Mouse (Mus musculus) neural tube, embryonic 11.5 days (tissue): ENCODE data around the gene Thada. TPM values are rescaled to one million over a fixed set of nuclear protein-coding genes. Genes with fewer than 3 reads are reported as not detected.

Source experiments
- ATAC-seq: fragments of 200-750 bp; cut with Nextera tagmentation; 2 replicates; pipeline ENCODE4 v1.8.0; 2017; ENCODE audit warnings: moderate number of reproducible peaks, mild to moderate bottlenecking, moderate TSS enrichment, moderate library complexity; ENCODE audit not compliant: insufficient read depth, low FRiP score, low TSS enrichment
- DNase-seq: peaks from one replicate; pipeline ENCODE4 v3.0.0-alpha.2; 2015; ENCODE audit warnings: low spot score
- H3K27ac ChIP-seq: fragments of 300-500 bp; sonication (generic); 2 replicates; pipeline ENCODE4 v1.5.1; 2014; ENCODE audit warnings: low read depth, mild to moderate bottlenecking, low read length
- H3K27me3 ChIP-seq: fragments of 300-500 bp; sonication (generic); 2 replicates; pipeline ENCODE4 v1.6.1; 2014; ENCODE audit warnings: mild to moderate bottlenecking, low read length, mixed read lengths; ENCODE audit not compliant: control insufficient read depth, insufficient read depth
- H3K36me3 ChIP-seq: fragments of 300-500 bp; sonication (generic); 2 replicates; pipeline ENCODE4 v1.6.1; 2014; ENCODE audit warnings: mild to moderate bottlenecking, low read length, moderate library complexity, mixed read lengths; ENCODE audit not compliant: control insufficient read depth, insufficient read depth
- H3K4me1 ChIP-seq: fragments of 300-500 bp; sonication (generic); 2 replicates; pipeline ENCODE4 v1.6.1; 2014; ENCODE audit warnings: low read length, mixed read lengths; ENCODE audit not compliant: control insufficient read depth, insufficient read depth
- H3K4me2 ChIP-seq: fragments of 300-500 bp; sonication (generic); 2 replicates; pipeline ENCODE4 v1.6.1; 2014; ENCODE audit warnings: low read depth, mild to moderate bottlenecking, moderate library complexity
- H3K4me3 ChIP-seq: fragments of 300-500 bp; sonication (generic); 2 replicates; pipeline ENCODE4 v1.5.1; 2014; ENCODE audit warnings: low read depth, low read length
- H3K9ac ChIP-seq: fragments of 300-500 bp; sonication (generic); 2 replicates; pipeline ENCODE4 v1.6.1; 2014; ENCODE audit warnings: mild to moderate bottlenecking, low read length
- H3K9me3 ChIP-seq: fragments of 300-500 bp; sonication (generic); 2 replicates; pipeline ENCODE4 v1.6.1; 2016; ENCODE audit warnings: low read length; ENCODE audit not compliant: control insufficient read depth
- WGBS: fragments of 180-500 bp; shearing (Covaris S2); extraction: QIAGEN DNeasy Blood & Tissue Kit; methylation state at CpG from one replicate; pipeline ENCODE4 v1.1.7; 2014; 5-methylcytosine and 5-hydroxymethylcytosine counted together
- polyA plus RNA-seq: library from polyadenylated mRNA; unstranded; fragments of >200 nt; fragmentation: Nextera tagmentation; extraction: Ambion mirVana; gene quantifications from 2 replicates; pipeline ENCODE4 v1.2.1, GENCODE M21; 2014

The Thada gene
- polyA plus RNA-seq, 1 experiment from 2014 or later, result 10.0 TPM

- Histone ChIP-seq H3K36me3 (no peaks in the 10 kb centered on the region), H3K9me3 (no peaks in the 10 kb centered on the region), H3K4me1 (no peaks in the 10 kb centered on the region), H3K27ac (no peak overlapping the region), H3K4me2 (no peak overlapping the region), H3K27me3 (no peaks in the 10 kb centered on the region), H3K4me3 (no peak overlapping the region), H3K9ac (no peak overlapping the region)
- 72% methylated on average over 6 of the region's 6 CpGs for WGBS
- DNase-seq, result no peak
- no peak for ATAC-seq
Measured at GRCm38 (mm10) chr17:84215264-84215960, 250.6 kb downstream of the Thada start.

GRCm38 (mm10) chr17:84213464-84213863 lies 252.5 kb downstream of the Thada start:
- no peak for DNase-seq
- no peaks in the 10 kb centered on the region for H3K27me3 ChIP-seq
- no peak overlapping the region for H3K27ac ChIP-seq
- H3K9ac ChIP-seq, result no peak overlapping the region
- no peaks in the 10 kb centered on the region for H3K36me3 ChIP-seq
- ATAC-seq, result no peak
- H3K9me3 ChIP-seq, result no peaks in the 10 kb centered on the region
- H3K4me1 ChIP-seq, result no peaks in the 10 kb centered on the region
- WGBS, result 79% methylated on average over 3 of the region's 3 CpGs
- H3K4me3 ChIP-seq, result no peak overlapping the region
- H3K4me2 ChIP-seq, result no peak overlapping the region

- Histone ChIP-seq H3K4me2 (no peak overlapping the region), H3K27me3 (no peaks in the 10 kb centered on the region), H3K9ac (no peak overlapping the region), H3K9me3 (no peaks in the 10 kb centered on the region), H3K27ac (no peak overlapping the region), H3K4me1 (no peaks in the 10 kb centered on the region), H3K36me3 (no peaks in the 10 kb centered on the region), H3K4me3 (no peak overlapping the region)
- ATAC-seq (no peak), DNase-seq (no peak)
- WGBS, result 93% methylated on average over 3 of the region's 3 CpGs
Measured at GRCm38 (mm10) chr17:84207611-84208010, 258.4 kb downstream of the Thada start.

- H3K4me1 ChIP-seq, result no peaks in the 10 kb centered on the region
- H3K9ac ChIP-seq, result no peak overlapping the region
- no peak overlapping the region for H3K27ac ChIP-seq
- H3K36me3 ChIP-seq, result no peaks in the 10 kb centered on the region
- H3K27me3 ChIP-seq, result no peaks in the 10 kb centered on the region
- WGBS, result 83% methylated on average over 3 of the region's 3 CpGs
- DNase-seq, result no peak
- no peak overlapping the region for H3K4me3 ChIP-seq
- H3K4me2 ChIP-seq, result no peak overlapping the region
- H3K9me3 ChIP-seq, result no peaks in the 10 kb centered on the region
- no peak for ATAC-seq
Measured at GRCm38 (mm10) chr17:84206239-84206638, 259.8 kb downstream of the Thada start.

- ATAC-seq, result no peak
- Histone ChIP-seq H3K27me3 (no peaks in the 10 kb centered on the region), H3K36me3 (no peaks in the 10 kb centered on the region), H3K4me2 (no peak overlapping the region), H3K4me3 (no peak overlapping the region), H3K4me1 (no peaks in the 10 kb centered on the region), H3K9ac (no peak overlapping the region), H3K27ac (no peak overlapping the region), H3K9me3 (no peaks in the 10 kb centered on the region)
- 77% methylated on average over 5 of the region's 5 CpGs for WGBS
- no peak for DNase-seq
Measured at GRCm38 (mm10) chr17:84204962-84205361, 261.0 kb downstream of the Thada start.

- Histone ChIP-seq H3K9ac (no peak overlapping the region), H3K27ac (no peak overlapping the region), H3K36me3 (no peaks in the 10 kb centered on the region), H3K4me1 (no peaks in the 10 kb centered on the region), H3K4me3 (no peak overlapping the region), H3K27me3 (no peaks in the 10 kb centered on the region), H3K9me3 (no peaks in the 10 kb centered on the region), H3K4me2 (no peak overlapping the region)
- WGBS, result 52% methylated on average over 7 of the region's 7 CpGs
- ATAC-seq (no peak), DNase-seq (no peak)
Measured at GRCm38 (mm10) chr17:84203340-84203739, 262.7 kb downstream of the Thada start.

- WGBS, result 92% methylated on average over 5 of the region's 5 CpGs
- no peak overlapping the region for H3K4me3 ChIP-seq
- ATAC-seq (no peak), DNase-seq (no peak)
- no peak overlapping the region for H3K4me2 ChIP-seq
- peaks cover 5% of the 10 kb centered on the region; the same call in 1 of the 2 replicates for H3K4me1 ChIP-seq
- H3K27ac ChIP-seq, result no peak overlapping the region
- no peaks in the 10 kb centered on the region for H3K36me3 ChIP-seq
- H3K9me3 ChIP-seq, result no peaks in the 10 kb centered on the region
- H3K9ac ChIP-seq, result no peak overlapping the region
- no peaks in the 10 kb centered on the region for H3K27me3 ChIP-seq
Measured at GRCm38 (mm10) chr17:84201183-84201582, 264.8 kb downstream of the Thada start.

GRCm38 (mm10) chr17:84197912-84198344 lies 268.1 kb downstream of the Thada start:
- Histone ChIP-seq H3K36me3 (no peaks in the 10 kb centered on the region), H3K9me3 (no peaks in the 10 kb centered on the region), H3K27ac (no peak overlapping the region), H3K4me1 (peaks cover 5% of the 10 kb centered on the region; the same call in 1 of the 2 replicates), H3K4me2 (no peak overlapping the region), H3K9ac (no peak overlapping the region), H3K4me3 (no peak overlapping the region), H3K27me3 (no peaks in the 10 kb centered on the region)
- ATAC-seq, result no peak
- DNase-seq, result no peak
- 53% methylated on average over 4 of the region's 4 CpGs for WGBS

- no peak overlapping the region for H3K4me3 ChIP-seq
- ATAC-seq (no peak), DNase-seq (no peak)
- H3K4me2 ChIP-seq, result no peak overlapping the region
- no peaks in the 10 kb centered on the region for H3K27me3 ChIP-seq
- no peaks in the 10 kb centered on the region for H3K36me3 ChIP-seq
- peaks cover 5% of the 10 kb centered on the region; the same call in 1 of the 2 replicates for H3K4me1 ChIP-seq
- H3K9ac ChIP-seq, result no peak overlapping the region; the same call in 1 of the 2 replicates
- H3K27ac ChIP-seq, result no peak overlapping the region
- no peaks in the 10 kb centered on the region for H3K9me3 ChIP-seq
Measured at GRCm38 (mm10) chr17:84196329-84196728, 269.7 kb downstream of the Thada start.
